Mouse (Mus musculus): ENCODE results near the gene Celf1.

DNA sequence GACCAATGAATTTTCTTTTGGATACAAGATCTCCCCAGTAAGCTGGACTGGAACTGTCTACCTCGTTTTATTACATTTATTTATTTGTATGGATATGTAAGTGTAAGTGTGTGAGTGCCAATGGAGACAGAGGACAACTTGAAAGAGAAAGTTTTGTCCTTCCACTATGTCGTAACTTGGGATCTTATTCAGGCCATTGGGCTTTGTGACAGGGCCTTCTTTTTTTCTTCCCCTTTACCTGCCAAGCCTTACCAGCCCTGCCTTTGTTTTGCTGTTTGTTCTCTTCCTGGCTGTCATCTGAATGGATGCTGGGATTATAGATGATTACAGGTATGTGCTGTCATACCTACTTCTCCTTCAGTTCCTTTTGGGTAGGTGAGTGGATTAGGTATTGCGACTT lies 18.7 kb downstream of the Celf1 start:
- TF ChIP-seq FLI1 (IDR thresholded peaks at IDR 0.05; ENCODE audit: low read length) (no peak), GATA1 (IDR thresholded peaks at IDR 0.05; ENCODE audit: borderline replicate concordance, low read length) (no peak)

All from megakaryocyte, embryonic 14.5 days (primary cell).